Mouse (Mus musculus): ENCODE data around the gene Gck. TPM values are rescaled to one million over a fixed set of nuclear protein-coding genes. Genes with fewer than 3 reads are reported as not detected.
"Not testable (repeated sequence)": the region's sequence is repeated elsewhere in the genome, so short reads cannot be mapped to it uniquely, and the experiment has no call there.

Gene Gck
- polyA plus RNA-seq, 1 experiment from 2014 or later = 5.7 TPM

DNA sequence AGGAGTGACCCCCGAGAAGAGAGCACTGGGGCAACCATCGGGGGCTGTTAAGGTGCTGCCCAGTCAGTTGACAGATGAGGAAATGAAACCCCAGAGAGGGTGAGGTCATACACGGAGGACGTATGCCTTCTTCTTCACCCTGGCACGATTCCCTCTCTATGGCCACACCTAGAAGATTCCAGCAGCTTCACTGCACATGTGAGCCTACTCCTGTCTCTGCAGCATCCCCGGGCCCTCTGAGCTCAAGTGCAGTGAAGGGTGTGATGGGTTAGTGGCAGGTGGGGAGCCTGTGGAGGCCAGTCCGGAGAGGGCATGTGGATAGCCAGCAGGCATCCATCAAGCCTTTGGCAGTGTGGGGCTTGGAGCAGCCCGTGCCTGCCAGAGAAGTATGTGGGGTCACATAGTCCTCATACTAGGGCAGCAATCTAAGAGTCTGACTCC is 57.7 kb downstream of the Gck start:
- H3K36me3 ChIP-seq = no peaks in the 10 kb centered on the region
- no peak overlapping the region for H3K4me3 ChIP-seq
- H3K9me3 ChIP-seq = no peaks in the 10 kb centered on the region
- H3K4me1 ChIP-seq (replicated peaks) = peaks cover 14% of the 10 kb centered on the region
- no peak overlapping the region for H3K4me2 ChIP-seq
- ATAC-seq (ENCODE audit: low FRiP score, low read depth) = no peak
- 48% methylated on average over 8 of the region's 8 CpGs for WGBS
- H3K9ac ChIP-seq = no peak overlapping the region
- 0 out of 2 replicates have a peak overlapping the region, but pooled peaks have one; percentile 30 for H3K27ac ChIP-seq (replicated peaks)
- H3K27me3 ChIP-seq = no peaks in the 10 kb centered on the region

DNA sequence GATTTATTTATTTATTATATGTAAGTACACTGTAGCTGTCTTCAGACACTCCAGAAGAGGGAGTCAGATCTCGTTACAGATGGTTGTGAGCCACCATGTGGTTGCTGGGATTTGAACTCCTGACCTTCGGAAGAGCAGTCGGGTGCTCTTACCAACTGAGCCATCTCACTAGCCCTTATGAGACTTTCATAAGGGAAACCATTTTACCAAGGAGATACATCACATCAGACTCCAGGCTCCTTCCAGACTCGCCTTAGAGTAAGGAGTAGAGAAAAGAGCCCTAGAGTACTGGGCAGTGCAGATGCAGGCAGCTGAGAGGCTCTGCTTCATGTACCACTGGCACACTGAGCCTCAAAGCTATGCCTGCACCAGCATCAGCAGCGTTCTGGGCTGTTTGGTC is 61.3 kb downstream of the Gck start:
- H3K27ac ChIP-seq (replicated peaks) = not testable (repeated sequence)

DNA sequence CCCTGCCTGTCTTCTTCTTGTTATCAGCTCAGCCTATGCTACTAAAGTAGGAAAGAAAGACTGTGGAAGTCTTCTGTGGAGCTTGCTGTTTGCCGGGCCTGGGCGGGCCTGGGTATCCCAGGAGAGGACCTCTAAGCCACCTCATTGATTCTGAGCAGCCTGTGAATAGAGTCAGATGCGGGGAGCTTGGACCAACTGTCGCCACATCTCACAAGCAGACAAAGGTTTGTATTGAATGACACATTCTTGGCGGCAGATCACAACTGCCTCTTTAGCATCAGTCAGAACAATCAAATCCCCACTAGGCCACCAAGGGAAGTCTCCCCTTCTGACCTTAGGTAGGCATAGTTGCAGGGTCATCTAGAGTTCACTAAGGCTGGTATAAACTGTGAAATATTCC is 62.6 kb downstream of the Gck start:
- 9% methylated on average over 5 of the region's 5 CpGs for WGBS
- ATAC-seq (ENCODE audit: low FRiP score, low read depth) = no peak
- no peak overlapping the region for H3K4me2 ChIP-seq
- H3K4me3 ChIP-seq = no peak overlapping the region
- no peak overlapping the region for H3K27ac ChIP-seq (replicated peaks)
- no peaks in the 10 kb centered on the region for H3K36me3 ChIP-seq
- no peaks in the 10 kb centered on the region for H3K27me3 ChIP-seq
- H3K4me1 ChIP-seq (replicated peaks) = peaks cover 10% of the 10 kb centered on the region
- H3K9ac ChIP-seq = no peak overlapping the region
- H3K9me3 ChIP-seq = no peaks in the 10 kb centered on the region

More for the DNA sequence above, 61.3 kb downstream of the Gck start:
- not testable (repeated sequence) for ATAC-seq (ENCODE audit: low FRiP score, low read depth); H3K27me3 ChIP-seq; H3K4me3 ChIP-seq; H3K36me3 ChIP-seq; H3K9me3 ChIP-seq; H3K4me2 ChIP-seq; H3K9ac ChIP-seq
- H3K4me1 ChIP-seq (replicated peaks) = peaks cover 17% of the 10 kb centered on the region
- WGBS = 62% methylated on average over 5 of the region's 5 CpGs

DNA sequence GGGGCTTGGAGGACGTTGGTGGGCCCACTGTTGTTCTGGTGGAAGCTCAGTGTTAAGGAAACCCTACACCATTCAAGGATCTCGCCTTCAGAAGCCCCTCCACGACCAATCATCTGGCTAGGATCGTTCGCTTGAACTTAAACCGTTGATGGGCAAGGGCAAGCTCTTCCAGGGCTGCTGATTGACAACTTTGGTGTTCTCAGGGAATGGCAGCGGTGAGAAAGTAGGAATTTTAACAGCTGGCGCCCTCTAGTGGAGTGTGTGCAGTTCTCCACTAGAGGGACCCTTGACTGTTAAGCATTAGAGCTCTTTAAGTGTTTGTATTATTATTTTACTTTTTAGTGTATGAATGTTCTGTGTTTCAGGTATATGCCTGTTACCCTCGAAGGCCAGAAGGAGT is 63.7 kb downstream of the Gck start:
- H3K9me3 ChIP-seq = no peaks in the 10 kb centered on the region
- no peaks in the 10 kb centered on the region for H3K27me3 ChIP-seq
- H3K4me1 ChIP-seq (replicated peaks) = peaks cover 7% of the 10 kb centered on the region
- H3K4me2 ChIP-seq = no peak overlapping the region
- WGBS = 24% methylated on average over 9 of the region's 9 CpGs
- no peak overlapping the region for H3K4me3 ChIP-seq
- no peak overlapping the region for H3K9ac ChIP-seq
- no peak for ATAC-seq (ENCODE audit: low FRiP score, low read depth)
- no peaks in the 10 kb centered on the region for H3K36me3 ChIP-seq
- H3K27ac ChIP-seq (replicated peaks) = no peak overlapping the region

DNA sequence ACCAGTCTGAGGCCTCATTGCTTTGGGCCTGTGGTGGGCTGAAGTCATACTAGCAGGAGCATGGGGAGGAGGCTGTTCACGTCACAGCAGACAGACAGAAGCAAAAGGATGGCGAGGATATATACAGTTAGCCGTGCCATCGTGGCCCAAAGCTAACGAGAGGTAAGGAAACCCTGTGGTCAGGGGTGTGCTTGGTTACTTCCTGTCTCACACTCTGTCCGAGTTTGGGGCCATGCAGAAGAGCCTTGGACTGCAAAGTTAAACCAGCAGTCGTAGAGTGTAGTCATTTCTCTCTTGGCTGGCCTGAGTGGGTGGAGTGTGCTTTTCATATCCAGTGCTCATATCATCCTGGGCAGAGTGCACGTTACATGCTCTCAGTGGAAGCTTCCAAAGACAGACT is 67.4 kb downstream of the Gck start:
- H3K4me3 ChIP-seq = no peak overlapping the region
- H3K4me1 ChIP-seq (replicated peaks) = peaks cover 20% of the 10 kb centered on the region
- H3K27ac ChIP-seq (replicated peaks) = no peak overlapping the region
- H3K4me2 ChIP-seq = no peak overlapping the region
- no peak overlapping the region for H3K9ac ChIP-seq
- whole genome bisulfite sequencing = 85% methylated on average over 8 of the region's 8 CpGs
- H3K27me3 ChIP-seq = no peaks in the 10 kb centered on the region
- H3K36me3 ChIP-seq = no peaks in the 10 kb centered on the region
- no peak for ATAC-seq (ENCODE audit: low FRiP score, low read depth)
- no peaks in the 10 kb centered on the region for H3K9me3 ChIP-seq

DNA sequence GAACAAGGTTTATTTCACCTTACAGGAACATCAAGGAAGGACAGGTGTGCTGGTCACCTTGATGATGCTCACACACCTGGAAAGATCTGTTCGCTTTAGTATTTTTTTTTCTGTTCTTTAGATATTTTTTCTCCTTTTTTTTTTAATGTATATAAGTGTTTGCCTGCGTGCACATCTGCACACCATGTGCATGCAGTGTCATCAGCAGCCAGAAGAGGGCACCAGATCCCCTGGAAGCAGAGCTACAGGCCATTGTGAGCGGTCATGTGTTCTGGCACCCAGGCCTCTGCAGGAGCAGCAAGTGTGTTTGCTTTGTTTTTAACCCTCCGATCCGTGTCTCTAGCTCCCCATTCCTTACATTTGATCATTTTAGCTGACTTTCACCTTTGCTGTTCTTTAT is 70.0 kb downstream of the Gck start:
- Histone ChIP-seq H3K27ac (replicated peaks) (no peak overlapping the region), H3K36me3 (peaks cover 1% of the 10 kb centered on the region; the same call in 1 of the 2 replicates), H3K4me3 (no peak overlapping the region), H3K9ac (no peak overlapping the region), H3K4me1 (replicated peaks) (peaks cover 29% of the 10 kb centered on the region), H3K27me3 (no peaks in the 10 kb centered on the region), H3K4me2 (no peak overlapping the region), H3K9me3 (no peaks in the 10 kb centered on the region)
- no peak for ATAC-seq (ENCODE audit: low FRiP score, low read depth)
- 50% methylated on average over 5 of the region's 5 CpGs for WGBS

DNA sequence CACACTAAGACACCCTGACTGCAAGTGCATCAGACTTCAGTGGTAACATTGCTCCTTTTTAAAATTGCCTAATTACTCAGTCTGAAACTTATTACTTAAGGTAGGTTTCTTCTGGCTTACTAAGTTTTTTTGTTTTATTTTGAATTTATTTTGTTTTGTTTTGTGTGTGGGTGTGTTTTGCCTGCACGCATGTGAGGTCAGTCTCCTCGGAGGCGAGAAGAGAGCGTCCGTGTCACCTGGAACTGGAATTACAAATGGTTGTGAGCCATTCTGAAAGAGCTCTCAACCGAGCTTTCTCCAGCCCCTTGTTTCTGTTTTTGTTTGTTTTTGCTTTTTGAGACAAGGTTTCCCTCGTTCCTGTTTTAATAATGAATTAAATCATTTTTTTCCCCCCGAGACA is 71.2 kb downstream of the Gck start:
- WGBS = 24% methylated on average over 8 of the region's 8 CpGs
- Histone ChIP-seq H3K4me2 (peak overlapping the region; percentile 62), H3K4me1 (replicated peaks) (peaks cover 29% of the 10 kb centered on the region)

DNA sequence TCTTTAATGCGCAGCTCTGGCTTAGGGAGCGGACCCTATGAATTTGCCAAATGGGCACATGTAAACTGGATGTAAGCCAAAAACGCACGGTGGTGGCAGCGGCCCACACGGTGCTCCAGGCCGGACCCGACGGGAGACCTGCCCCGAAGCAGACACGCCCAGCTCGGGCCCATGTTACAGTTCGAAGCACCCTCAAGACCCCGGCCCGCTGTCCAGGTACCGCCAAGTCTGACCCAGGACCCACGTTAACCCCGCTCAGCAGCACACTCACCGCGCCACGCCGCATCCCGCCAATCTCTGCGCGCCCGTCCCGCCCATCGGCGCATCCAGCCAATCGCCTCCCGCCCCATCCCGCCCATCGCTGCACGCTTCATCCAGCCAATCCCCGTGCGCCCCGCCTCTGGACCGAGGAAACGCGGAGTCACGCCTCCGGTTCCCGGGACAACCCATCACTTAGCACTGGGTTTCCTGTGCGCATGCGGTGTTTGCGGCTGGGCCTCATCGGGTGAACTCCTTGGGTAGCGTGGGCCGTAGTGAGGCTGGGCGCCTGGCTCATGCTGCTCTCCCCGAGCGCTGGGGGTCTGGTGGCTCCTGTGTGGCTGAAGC is 71.9 kb downstream of the Gck start, which contains the start of gene Pold2:
TSS of gene Pold2 (minus strand) at position 372 of the 606 bp plus-strand sequence.
- H3K4me2 ChIP-seq = peak within 1 kb of the TSS; percentile 62
- WGBS = under 1% methylated on average over 52 of the region's 52 CpGs
- peak within 1 kb of the TSS; percentile 60 for H3K9ac ChIP-seq
- H3K9me3 ChIP-seq = no peaks in the 10 kb centered on the region
- H3K27ac ChIP-seq (replicated peaks) = peak within 1 kb of the TSS; percentile 84
- peak within 1 kb of the TSS; percentile 67 for H3K4me3 ChIP-seq
- ATAC-seq (ENCODE audit: low FRiP score, low read depth) = peak; percentile 99
- H3K27me3 ChIP-seq = no peaks in the 10 kb centered on the region
- peaks cover 29% of the 10 kb centered on the region for H3K4me1 ChIP-seq (replicated peaks)
- peaks cover 16% of the 10 kb centered on the region for H3K36me3 ChIP-seq

More for the DNA sequence above, 71.2 kb downstream of the Gck start:
- ATAC-seq (ENCODE audit: low FRiP score, low read depth) = no peak
- H3K27ac ChIP-seq (replicated peaks) = peak overlapping the region; percentile 84
- H3K4me3 ChIP-seq = peak overlapping the region; percentile 67
- H3K9me3 ChIP-seq = no peaks in the 10 kb centered on the region
- no peaks in the 10 kb centered on the region for H3K27me3 ChIP-seq
- H3K36me3 ChIP-seq = peaks cover 10% of the 10 kb centered on the region
- H3K9ac ChIP-seq = peak overlapping the region; percentile 60

DNA sequence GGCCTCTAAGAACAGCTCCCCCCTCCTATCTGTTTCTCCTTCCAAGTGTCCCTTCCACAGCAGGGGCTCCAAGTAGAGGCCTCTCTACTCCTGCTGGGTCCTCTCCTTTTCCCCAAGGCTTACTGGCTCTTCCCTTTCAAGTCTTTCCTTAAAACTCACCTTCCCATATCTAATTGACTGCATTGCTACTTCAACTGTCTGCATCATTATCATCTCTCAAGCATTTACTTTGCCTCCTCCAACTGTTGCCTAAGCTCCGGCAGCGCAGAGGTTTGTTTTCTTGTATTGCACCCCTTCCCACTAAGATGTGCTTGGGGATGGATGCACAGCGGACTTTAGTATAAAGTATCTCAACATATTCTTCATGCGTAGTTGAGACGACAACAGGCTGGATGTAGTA is 72.5 kb downstream of the Gck start:
- Histone ChIP-seq H3K9me3 (no peaks in the 10 kb centered on the region), H3K4me1 (replicated peaks) (peaks cover 29% of the 10 kb centered on the region), H3K4me3 (peak overlapping the region; percentile 67), H3K4me2 (peak overlapping the region; percentile 62), H3K36me3 (peaks cover 20% of the 10 kb centered on the region), H3K27ac (replicated peaks) (no peak overlapping the region), H3K27me3 (no peaks in the 10 kb centered on the region), H3K9ac (peak overlapping the region; percentile 60)
- 5% methylated on average over 5 of the region's 5 CpGs for WGBS
- no peak for ATAC-seq (ENCODE audit: low FRiP score, low read depth)

DNA sequence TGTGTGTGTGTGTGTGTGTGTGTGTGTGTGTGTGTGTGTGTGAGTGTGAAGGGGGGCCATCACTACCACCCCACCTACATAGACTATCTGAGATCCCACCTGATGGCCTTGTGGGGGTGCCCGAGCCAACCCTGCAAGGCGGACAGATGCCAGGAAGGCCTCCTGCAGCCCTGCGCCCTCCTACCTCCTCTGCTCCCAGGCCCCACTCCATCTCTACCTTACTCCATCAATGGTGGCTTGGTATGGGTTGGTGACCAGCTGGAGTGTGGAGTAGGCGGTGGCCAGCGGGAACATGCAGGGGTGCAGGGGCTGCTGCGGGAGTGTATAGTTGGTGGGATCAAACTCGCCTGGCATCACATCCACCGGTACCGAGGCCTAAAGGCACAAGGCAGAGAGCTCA is 76.7 kb downstream of the Gck start:
- ATAC-seq (ENCODE audit: low FRiP score, low read depth) = no peak
- no peak overlapping the region for H3K4me2 ChIP-seq
- H3K9ac ChIP-seq = no peak overlapping the region
- no peak overlapping the region for H3K27ac ChIP-seq (replicated peaks)
- no peak overlapping the region for H3K4me3 ChIP-seq
- no peaks in the 10 kb centered on the region for H3K9me3 ChIP-seq
- H3K36me3 ChIP-seq = peaks cover 26% of the 10 kb centered on the region
- peaks cover 17% of the 10 kb centered on the region for H3K4me1 ChIP-seq (replicated peaks)
- WGBS = 95% methylated on average over 9 of the region's 9 CpGs
- H3K27me3 ChIP-seq = no peaks in the 10 kb centered on the region

DNA sequence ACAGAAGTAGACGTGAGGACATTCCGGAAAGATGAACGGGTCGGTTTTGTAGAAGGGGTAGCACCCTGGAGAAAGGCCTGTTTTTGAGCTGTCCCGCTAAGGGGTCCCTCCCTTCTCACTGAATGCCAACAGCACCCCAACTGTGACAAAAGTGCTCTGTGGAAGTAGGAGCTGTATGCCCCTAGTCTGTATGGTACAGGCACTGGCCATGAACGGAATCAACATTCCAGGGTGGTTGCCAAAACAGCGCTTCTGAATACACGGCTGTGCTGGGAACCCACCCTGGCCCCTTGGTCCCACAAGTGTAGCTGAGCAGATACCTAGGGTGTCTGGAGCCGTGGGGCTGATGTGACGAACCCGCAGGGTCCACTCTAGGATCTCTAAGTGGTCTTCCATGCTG is 77.2 kb downstream of the Gck start:
- Histone ChIP-seq H3K9me3 (no peaks in the 10 kb centered on the region), H3K27me3 (no peaks in the 10 kb centered on the region), H3K9ac (no peak overlapping the region), H3K4me3 (no peak overlapping the region), H3K4me2 (no peak overlapping the region), H3K4me1 (replicated peaks) (peaks cover 17% of the 10 kb centered on the region), H3K36me3 (peaks cover 26% of the 10 kb centered on the region), H3K27ac (replicated peaks) (no peak overlapping the region)
- WGBS = 97% methylated on average over 11 of the region's 11 CpGs
- ATAC-seq (ENCODE audit: low FRiP score, low read depth) = no peak

DNA sequence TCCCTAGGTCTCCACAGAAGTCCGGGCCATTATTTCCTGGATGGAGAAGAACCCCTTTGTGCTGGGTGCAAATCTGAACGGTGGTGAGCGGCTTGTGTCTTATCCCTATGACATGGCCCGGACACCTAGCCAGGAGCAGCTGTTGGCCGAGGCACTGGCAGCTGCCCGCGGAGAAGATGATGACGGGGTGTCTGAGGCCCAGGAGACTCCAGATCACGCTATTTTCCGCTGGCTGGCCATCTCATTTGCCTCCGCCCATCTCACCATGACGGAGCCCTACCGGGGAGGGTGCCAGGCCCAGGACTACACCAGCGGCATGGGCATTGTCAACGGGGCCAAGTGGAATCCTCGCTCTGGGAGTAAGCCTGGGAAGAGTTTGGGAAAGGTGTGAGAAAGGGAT is 79.8 kb downstream of the Gck start:
- ATAC-seq (ENCODE audit: low FRiP score, low read depth) = no peak
- Histone ChIP-seq H3K4me3 (no peak overlapping the region), H3K36me3 (peaks cover 26% of the 10 kb centered on the region), H3K4me2 (no peak overlapping the region), H3K27ac (replicated peaks) (no peak overlapping the region), H3K27me3 (no peaks in the 10 kb centered on the region), H3K4me1 (replicated peaks) (no peaks in the 10 kb centered on the region), H3K9ac (no peak overlapping the region), H3K9me3 (no peaks in the 10 kb centered on the region)
- 85% methylated on average over 16 of the region's 16 CpGs for WGBS

DNA sequence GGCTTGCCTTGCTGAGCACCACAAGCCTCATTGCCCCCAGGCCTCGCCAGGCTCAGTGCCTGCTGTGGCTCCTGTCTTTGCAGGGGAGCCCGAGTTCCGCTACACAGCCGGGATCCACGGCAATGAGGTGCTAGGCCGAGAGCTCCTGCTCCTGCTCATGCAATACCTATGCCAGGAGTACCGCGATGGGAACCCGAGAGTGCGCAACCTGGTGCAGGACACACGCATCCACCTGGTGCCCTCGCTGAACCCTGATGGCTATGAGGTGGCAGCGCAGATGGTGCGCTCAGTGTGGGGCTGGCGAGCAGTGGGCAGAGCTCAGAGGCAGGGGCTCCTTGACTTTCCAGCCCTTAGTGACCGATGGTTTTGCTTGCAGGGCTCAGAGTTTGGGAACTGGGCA is 80.5 kb downstream of the Gck start:
- no peak for ATAC-seq (ENCODE audit: low FRiP score, low read depth)
- H3K4me3 ChIP-seq = no peak overlapping the region
- H3K27ac ChIP-seq (replicated peaks) = no peak overlapping the region
- no peaks in the 10 kb centered on the region for H3K4me1 ChIP-seq (replicated peaks)
- H3K27me3 ChIP-seq = no peaks in the 10 kb centered on the region
- H3K36me3 ChIP-seq = peaks cover 19% of the 10 kb centered on the region
- H3K4me2 ChIP-seq = no peak overlapping the region
- no peak overlapping the region for H3K9ac ChIP-seq
- WGBS = 96% methylated on average over 16 of the region's 16 CpGs
- no peaks in the 10 kb centered on the region for H3K9me3 ChIP-seq
